Mouse (Mus musculus): ENCODE measurements around the gene Gucd1.

DNA sequence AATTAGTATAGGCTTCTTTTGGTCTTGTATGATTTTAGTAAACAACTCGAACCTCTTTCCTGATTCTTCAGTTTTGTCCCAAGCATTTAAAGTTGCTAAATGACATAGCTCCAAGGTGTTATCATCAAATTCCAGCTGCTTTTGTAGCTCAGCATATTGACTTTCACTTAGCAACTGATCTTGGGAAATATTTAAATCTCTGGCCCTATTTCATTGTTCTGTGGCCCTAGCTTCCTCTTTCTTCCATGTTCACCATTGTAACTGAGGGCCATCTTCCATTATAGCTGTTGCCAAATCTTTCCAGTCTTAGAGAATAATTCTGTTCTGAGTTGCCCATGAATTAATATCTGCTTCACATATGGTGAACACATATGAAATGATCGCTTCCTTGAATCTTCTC lies 27.0 kb downstream of the Gucd1 start:
- TF ChIP-seq ZNF384 (IDR thresholded peaks at IDR 0.05; ENCODE audit: low read depth, low read length) (no peak), MAFK (IDR thresholded peaks at IDR 0.05; ENCODE audit: insufficient read depth, low read depth, low read length) (no peak)
